Mouse (Mus musculus) limb, embryonic 12.5 days (tissue): ENCODE measurements around the gene Tsnaxip1. TPM values are rescaled to one million over a fixed set of nuclear protein-coding genes. Genes with fewer than 3 reads are reported as not detected.
"Not testable (repeated sequence)": the region's sequence is repeated elsewhere in the genome, so short reads cannot be mapped to it uniquely, and the experiment has no call there.

Experiments
- ATAC-seq: fragments of 200-750 bp; cut with Nextera tagmentation; 2 replicates; pipeline ENCODE4 v1.8.0; 2017; ENCODE audit warnings: low read depth, moderate TSS enrichment; ENCODE audit not compliant: insufficient number of reproducible peaks, insufficient read depth, low FRiP score, low TSS enrichment
- H3K27ac ChIP-seq: fragments of 300-500 bp; sonication (generic); 2 replicates; pipeline ENCODE4 v1.5.1; 2016; ENCODE audit warnings: mild to moderate bottlenecking, moderate library complexity
- H3K27me3 ChIP-seq: fragments of 300-500 bp; sonication (generic); 2 replicates; pipeline ENCODE4 v1.6.1; 2016; ENCODE audit warnings: mild to moderate bottlenecking, moderate library complexity
- H3K36me3 ChIP-seq: fragments of 300-500 bp; sonication (generic); 2 replicates; pipeline ENCODE4 v1.6.1; 2016; ENCODE audit warnings: mild to moderate bottlenecking, moderate library complexity
- H3K4me1 ChIP-seq: fragments of 300-500 bp; sonication (generic); replicated peaks from 2 replicates; pipeline ENCODE4 v1.6.1; 2016
- H3K4me2 ChIP-seq: fragments of 300-500 bp; sonication (generic); 2 replicates; pipeline ENCODE4 v1.6.1; 2016; ENCODE audit warnings: mild to moderate bottlenecking, moderate library complexity
- H3K4me3 ChIP-seq: fragments of 300-500 bp; sonication (generic); replicated peaks from 2 replicates; pipeline ENCODE4 v1.5.1; 2016; ENCODE audit warnings: mild to moderate bottlenecking
- H3K9ac ChIP-seq: fragments of 300-500 bp; sonication (generic); replicated peaks from 2 replicates; pipeline ENCODE4 v1.6.1; 2016; ENCODE audit warnings: mild to moderate bottlenecking, moderate library complexity
- H3K9me3 ChIP-seq: fragments of 300-500 bp; sonication (generic); 2 replicates; pipeline ENCODE4 v1.6.1; 2016; ENCODE audit warnings: mild to moderate bottlenecking, moderate library complexity
- WGBS: fragments of 180-500 bp; shearing (Covaris S2); methylation state at CpG from one replicate; pipeline ENCODE4 v1.1.7; 2016; 5-methylcytosine and 5-hydroxymethylcytosine counted together
- polyA plus RNA-seq: library from polyadenylated mRNA; unstranded; fragments of >200 nt; fragmentation: Nextera tagmentation; extraction: Ambion mirVana; gene quantifications from 2 replicates; pipeline ENCODE4 v1.2.1, GENCODE M21; 2016

The Tsnaxip1 gene
- polyA plus RNA-seq, 1 experiment from 2014 or later: 0.56 TPM

DNA sequence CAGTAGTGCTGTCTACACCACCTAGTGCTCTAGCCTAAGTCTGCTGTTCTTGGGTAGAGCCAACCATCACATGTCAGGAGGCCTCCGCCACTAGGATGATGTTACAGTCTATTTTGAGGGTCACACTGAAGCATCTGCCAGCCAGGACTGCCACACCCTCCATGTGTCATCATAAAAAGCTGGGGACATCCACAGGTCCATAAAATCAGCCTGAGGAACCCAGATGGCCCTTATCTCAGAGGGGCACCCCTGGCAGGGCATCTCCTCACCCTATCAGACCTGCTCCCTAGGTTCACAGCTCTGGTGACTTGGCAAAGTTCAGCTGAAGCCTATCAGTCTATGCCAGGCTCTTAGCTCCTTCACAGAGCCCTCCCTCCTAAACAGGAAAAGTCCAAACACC, 6.6 kb upstream of the Tsnaxip1 start:
- H3K9ac ChIP-seq: no peak overlapping the region
- no peak overlapping the region for H3K4me2 ChIP-seq
- ATAC-seq: 0 out of 2 replicates have a peak, but pooled peaks have one; percentile 54
- peaks cover 71% of the 10 kb centered on the region for H3K36me3 ChIP-seq
- no peaks in the 10 kb centered on the region for H3K27me3 ChIP-seq
- no peak overlapping the region for H3K27ac ChIP-seq
- H3K9me3 ChIP-seq: no peaks in the 10 kb centered on the region
- no peak overlapping the region for H3K4me3 ChIP-seq
- peaks cover 7% of the 10 kb centered on the region for H3K4me1 ChIP-seq
- WGBS: 96% methylated on average over 1 of the region's 1 CpGs

DNA sequence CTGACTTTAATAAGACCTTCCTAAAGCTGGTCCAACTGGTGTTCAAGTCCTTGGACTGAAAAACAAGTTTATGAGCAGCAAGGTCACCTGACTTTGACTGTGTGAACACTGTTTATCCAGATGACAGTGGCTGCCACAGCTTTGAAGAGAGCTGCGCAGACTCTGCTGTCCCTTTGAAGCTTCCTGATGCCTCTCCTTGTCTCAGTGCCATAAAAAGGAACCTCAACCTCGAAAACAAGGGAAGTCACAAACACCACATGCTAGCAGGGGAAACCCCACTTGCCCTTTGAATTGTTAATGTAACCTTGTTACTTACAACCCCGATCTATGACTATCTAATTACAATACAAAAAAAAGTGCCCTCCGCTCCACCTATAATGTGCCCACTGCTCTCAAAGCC, 2.0 kb upstream of the Tsnaxip1 start:
- H3K4me2 ChIP-seq: peak overlapping the region; percentile 90
- WGBS: 62% methylated on average over 4 of the region's 4 CpGs
- no peaks in the 10 kb centered on the region for H3K9me3 ChIP-seq
- H3K4me3 ChIP-seq: peak overlapping the region; percentile 95
- H3K4me1 ChIP-seq: peaks cover 16% of the 10 kb centered on the region
- no peak overlapping the region for H3K27ac ChIP-seq
- no peak for ATAC-seq
- no peak overlapping the region for H3K9ac ChIP-seq
- no peaks in the 10 kb centered on the region for H3K27me3 ChIP-seq
- H3K36me3 ChIP-seq: peaks cover 51% of the 10 kb centered on the region

DNA sequence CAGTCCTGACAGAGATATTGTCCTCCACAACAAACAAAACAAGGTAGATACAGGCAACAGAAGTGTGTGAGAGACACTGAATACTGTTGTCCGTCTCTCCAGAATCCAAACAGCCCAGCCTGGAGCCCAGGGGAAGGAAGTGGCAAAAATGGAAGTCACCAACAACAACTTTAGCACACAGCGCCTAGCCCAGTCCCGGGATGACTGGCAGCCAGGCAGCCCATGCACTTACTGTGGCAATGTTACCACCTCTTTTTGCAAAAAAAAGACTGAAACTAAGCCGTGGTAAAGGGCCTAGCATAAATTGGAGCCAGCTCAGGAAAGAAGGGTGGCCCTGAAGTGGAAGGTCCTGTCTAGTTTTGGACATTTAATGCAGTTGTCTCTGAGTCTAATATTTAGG, 1.2 kb upstream of the Tsnaxip1 start:
- Histone ChIP-seq H3K36me3 (peaks cover 42% of the 10 kb centered on the region), H3K9ac (peak overlapping the region; percentile 92), H3K4me3 (peak overlapping the region; percentile 95), H3K27ac (peak overlapping the region; percentile 70), H3K9me3 (no peaks in the 10 kb centered on the region), H3K4me2 (peak overlapping the region; percentile 90), H3K4me1 (peaks cover 16% of the 10 kb centered on the region), H3K27me3 (no peaks in the 10 kb centered on the region)
- 10% methylated on average over 4 of the region's 4 CpGs for WGBS
- no peak for ATAC-seq

DNA sequence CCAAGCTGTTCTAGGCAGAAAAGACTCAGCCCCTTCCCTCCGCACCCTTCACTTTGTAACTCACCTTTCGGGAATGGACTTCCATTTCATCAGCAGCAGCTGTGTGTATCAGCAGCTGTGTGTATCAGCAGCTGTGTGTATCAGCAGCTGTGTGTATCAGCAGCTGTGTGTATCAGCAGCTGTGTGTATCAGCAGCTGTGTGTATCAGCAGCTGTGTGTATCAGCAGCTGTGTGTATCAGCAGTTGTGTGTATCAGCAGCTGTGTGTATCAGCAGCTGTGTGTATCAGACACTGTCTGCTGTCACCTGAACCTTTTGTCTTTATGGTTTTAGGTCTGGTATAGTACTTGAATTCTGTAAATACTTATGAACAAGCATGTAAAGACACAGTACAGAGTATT, 6.2 kb downstream of the Tsnaxip1 start:
- H3K36me3 ChIP-seq, ATAC-seq, H3K4me3 ChIP-seq, H3K9ac ChIP-seq, H3K27me3 ChIP-seq, H3K27ac ChIP-seq, H3K9me3 ChIP-seq, H3K4me1 ChIP-seq, H3K4me2 ChIP-seq: not testable (repeated sequence)
- 75% methylated on average over 2 of the region's 2 CpGs for WGBS

- no peak for ATAC-seq
- no peaks in the 10 kb centered on the region for H3K36me3 ChIP-seq
- H3K9ac ChIP-seq: 0 out of 2 replicates have a peak overlapping the region, but pooled peaks have one; percentile 12
- no peak overlapping the region for H3K4me3 ChIP-seq
- H3K9me3 ChIP-seq: no peaks in the 10 kb centered on the region
- H3K4me2 ChIP-seq: no peak overlapping the region
- no peak overlapping the region for H3K27ac ChIP-seq
- no peaks in the 10 kb centered on the region for H3K27me3 ChIP-seq
- no peaks in the 10 kb centered on the region for H3K4me1 ChIP-seq
- 28% methylated on average over 11 of the region's 11 CpGs for WGBS
Observed at GRCm38 (mm10) chr8:105835318-105835717, 7.8 kb downstream of the Tsnaxip1 start.

DNA sequence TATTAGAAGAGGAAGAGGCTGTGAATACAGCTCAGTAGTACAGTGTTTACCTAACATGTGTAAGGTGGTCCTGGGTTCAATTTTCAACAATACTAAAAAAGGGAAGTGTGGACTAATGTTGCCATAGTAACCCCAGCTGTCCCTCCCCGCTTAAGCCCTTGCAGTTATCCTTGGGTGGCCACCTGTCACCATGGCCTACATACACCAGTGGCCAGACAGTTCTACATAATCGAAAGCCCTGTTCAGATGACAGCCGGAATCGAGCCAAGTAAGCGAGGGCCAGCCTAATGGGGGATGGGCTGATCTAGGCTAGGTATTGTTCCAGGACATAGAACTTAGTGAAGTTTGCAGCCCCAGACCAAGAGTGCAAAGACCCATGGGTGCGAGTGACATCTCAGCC, 9.5 kb downstream of the Tsnaxip1 start:
- ATAC-seq: peak; percentile 66; the same call in 1 of the 2 replicates
- Histone ChIP-seq H3K9ac (no peak overlapping the region), H3K4me3 (no peak overlapping the region), H3K27ac (no peak overlapping the region), H3K4me2 (no peak overlapping the region), H3K9me3 (no peaks in the 10 kb centered on the region), H3K4me1 (no peaks in the 10 kb centered on the region), H3K27me3 (no peaks in the 10 kb centered on the region), H3K36me3 (peaks cover 10% of the 10 kb centered on the region)
- 76% methylated on average over 6 of the region's 6 CpGs for WGBS

- Histone ChIP-seq H3K9ac (no peak overlapping the region), H3K27ac (no peak overlapping the region), H3K9me3 (no peaks in the 10 kb centered on the region), H3K4me1 (no peaks in the 10 kb centered on the region), H3K36me3 (peaks cover 26% of the 10 kb centered on the region), H3K27me3 (no peaks in the 10 kb centered on the region), H3K4me3 (no peak overlapping the region), H3K4me2 (no peak overlapping the region)
- no peak for ATAC-seq
- 91% methylated on average over 5 of the region's 5 CpGs for WGBS
Observed at GRCm38 (mm10) chr8:105839209-105839608, 11.7 kb downstream of the Tsnaxip1 start.

DNA sequence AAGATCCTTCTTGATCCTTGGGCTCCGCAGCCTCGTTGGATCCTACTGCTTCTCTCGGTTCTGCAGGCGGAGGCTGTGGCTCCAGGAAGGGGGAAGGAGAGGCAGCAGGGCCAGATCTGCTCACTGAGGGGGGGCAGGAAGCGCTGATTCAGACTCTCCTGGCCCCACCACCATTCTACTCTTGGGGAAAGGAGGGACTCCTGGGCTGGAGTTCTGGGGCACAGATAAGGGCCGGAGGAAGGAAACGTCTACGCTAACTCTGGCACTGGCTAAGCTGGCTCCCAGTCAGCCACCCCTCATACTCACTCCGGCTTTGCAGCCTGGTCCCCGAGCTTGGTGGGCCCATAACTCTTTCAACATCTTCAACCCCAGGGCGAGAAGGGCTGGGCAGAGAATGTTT, 19.1 kb downstream of the Tsnaxip1 start:
- no peak overlapping the region for H3K9ac ChIP-seq
- no peaks in the 10 kb centered on the region for H3K9me3 ChIP-seq
- H3K4me3 ChIP-seq: no peak overlapping the region
- no peak for ATAC-seq
- no peak overlapping the region for H3K4me2 ChIP-seq
- no peaks in the 10 kb centered on the region for H3K27me3 ChIP-seq
- no peak overlapping the region for H3K27ac ChIP-seq
- H3K36me3 ChIP-seq: peaks cover 74% of the 10 kb centered on the region
- peaks cover 8% of the 10 kb centered on the region for H3K4me1 ChIP-seq
- WGBS: 93% methylated on average over 11 of the region's 11 CpGs

DNA sequence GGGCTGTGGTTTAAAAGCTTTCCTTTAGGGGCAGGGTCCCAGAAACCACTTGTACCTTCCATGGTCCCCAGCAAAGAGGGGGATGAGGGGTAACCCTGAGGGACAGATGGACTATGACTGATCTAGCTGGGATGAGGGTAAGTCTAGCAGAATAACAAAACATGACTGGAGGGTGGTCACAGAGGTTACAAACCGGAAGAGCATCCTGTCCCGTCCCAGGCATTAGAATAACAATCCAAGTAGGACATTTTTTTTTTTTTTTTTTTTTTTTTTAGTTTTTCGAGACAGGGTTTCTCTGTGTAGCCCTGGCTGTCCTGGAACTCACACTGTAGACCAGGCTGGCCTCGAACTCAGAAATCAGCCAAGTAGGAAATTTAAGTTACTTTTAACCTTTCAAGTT, 22.5 kb downstream of the Tsnaxip1 start:
- Histone ChIP-seq H3K4me3 (no peak overlapping the region), H3K4me2 (no peak overlapping the region), H3K4me1 (peaks cover 10% of the 10 kb centered on the region), H3K27me3 (no peaks in the 10 kb centered on the region), H3K9ac (no peak overlapping the region), H3K27ac (no peak overlapping the region), H3K36me3 (peaks cover 47% of the 10 kb centered on the region), H3K9me3 (no peaks in the 10 kb centered on the region)
- ATAC-seq: no peak
- 91% methylated on average over 4 of the region's 4 CpGs for WGBS

DNA sequence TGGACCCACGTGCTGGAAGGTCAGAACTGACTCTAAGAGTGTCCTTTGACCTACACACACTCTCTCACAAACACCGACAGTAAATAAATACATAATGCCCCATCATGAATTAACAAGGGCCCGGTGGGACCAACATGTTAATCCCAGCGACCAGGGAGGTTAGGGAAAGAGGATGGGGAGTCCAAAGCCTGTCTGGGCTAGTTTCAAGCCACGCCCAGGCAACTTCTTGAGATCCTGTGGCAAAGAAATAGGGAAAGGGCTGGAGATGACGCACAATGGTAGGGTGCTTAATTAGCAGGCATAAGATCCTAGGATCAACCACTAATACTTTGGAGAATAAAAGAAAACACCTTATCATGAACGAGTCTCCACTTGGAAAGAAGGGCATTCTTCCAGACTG, 23.1 kb downstream of the Tsnaxip1 start:
- Histone ChIP-seq H3K4me3 (peak overlapping the region; percentile 19; the same call in 1 of the 2 replicates), H3K9me3 (no peaks in the 10 kb centered on the region), H3K27me3 (no peaks in the 10 kb centered on the region), H3K4me1 (peaks cover 10% of the 10 kb centered on the region), H3K4me2 (peak overlapping the region; percentile 69), H3K36me3 (peaks cover 41% of the 10 kb centered on the region), H3K9ac (no peak overlapping the region), H3K27ac (no peak overlapping the region)
- WGBS: 81% methylated on average over 7 of the region's 7 CpGs
- ATAC-seq: no peak

DNA sequence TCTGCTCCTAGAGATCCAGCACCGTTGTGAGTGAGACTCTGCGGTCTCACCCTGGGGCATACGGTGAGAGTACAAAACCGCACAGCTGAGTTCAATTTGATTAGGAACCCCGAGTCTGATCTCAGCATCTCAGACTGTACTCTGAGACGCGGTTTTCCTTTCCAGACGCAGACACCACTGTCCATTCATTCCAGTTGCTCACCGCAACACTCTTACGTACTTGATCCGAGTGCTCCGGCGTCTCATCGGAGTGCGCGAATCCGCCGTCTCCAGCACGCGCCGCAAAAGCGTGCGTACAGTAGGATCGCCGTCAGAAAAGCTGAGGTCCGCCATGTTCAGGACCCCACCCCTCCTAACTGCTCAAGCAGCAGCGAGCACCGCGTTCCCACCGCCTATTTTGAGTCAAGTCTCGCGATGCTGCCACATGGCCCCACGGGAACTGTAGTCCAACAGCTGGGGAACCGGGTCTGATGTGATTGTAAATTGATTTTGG, 24.2 kb downstream of the Tsnaxip1 start:
- peak overlapping the region; percentile 69 for H3K4me2 ChIP-seq
- peak; percentile 75 for ATAC-seq
- WGBS: under 1% methylated on average over 34 of the region's 34 CpGs
- H3K27ac ChIP-seq: peak overlapping the region; percentile 82
- peaks cover 20% of the 10 kb centered on the region for H3K4me1 ChIP-seq
- peak overlapping the region; percentile 77 for H3K9ac ChIP-seq
- no peaks in the 10 kb centered on the region for H3K27me3 ChIP-seq
- no peaks in the 10 kb centered on the region for H3K9me3 ChIP-seq
- H3K36me3 ChIP-seq: peaks cover 30% of the 10 kb centered on the region
- peak overlapping the region; percentile 74 for H3K4me3 ChIP-seq

GRCm38 (mm10) chr8:105852146-105852729, 24.7 kb downstream of the Tsnaxip1 start:
- H3K36me3 ChIP-seq: peaks cover 26% of the 10 kb centered on the region
- H3K9me3 ChIP-seq: no peaks in the 10 kb centered on the region
- no peaks in the 10 kb centered on the region for H3K27me3 ChIP-seq
- 83% methylated on average over 12 of the region's 12 CpGs for WGBS
- H3K27ac ChIP-seq: no peak overlapping the region
- peaks cover 26% of the 10 kb centered on the region for H3K4me1 ChIP-seq
- ATAC-seq: no peak
- no peak overlapping the region for H3K4me2 ChIP-seq
- peak overlapping the region; percentile 74; the same call in 1 of the 2 replicates for H3K4me3 ChIP-seq
- H3K9ac ChIP-seq: no peak overlapping the region
